Mouse (Mus musculus) hematopoietic multipotent progenitor cell, adult 10-12 weeks (in vitro differentiated cells): ENCODE results near the gene Igll1. TPM values are rescaled to one million over a fixed set of nuclear protein-coding genes. Genes with fewer than 3 reads are reported as not detected.

ENCODE experiments used
- polyA plus RNA-seq: library from polyadenylated mRNA; stranded (reverse); fragments of >175 nt; gene quantifications from 2 replicates; pipeline ENCODE4 v1.2.3, GENCODE M21; 2012; ENCODE audit warnings: low replicate concordance

Igll1 gene
- 0.16 and 0.45 TPM in 2 replicates for polyA plus RNA-seq

GRCm38 (mm10) chr16:16863978-16864377 lies at the start of gene Igll1:
TSS of gene Igll1 (minus strand) at chr16:16863985.

GRCm38 (mm10) chr16:16896382-16897055 lies 32.7 kb upstream of the Igll1 start, which contains the start of gene Ppm1f:
TSS of gene Ppm1f (plus strand) at chr16:16896469.

GRCm38 (mm10) chr16:16870617-16871331 lies 7.0 kb upstream of the Igll1 start, which contains the start of the genes Top3b and Vpreb1:
TSS of gene Top3b (plus strand) at chr16:16870736.
TSS of gene Vpreb1 (minus strand) at chr16:16870843.

GRCm38 (mm10) chr16:16828757-16829615 lies 34.8 kb downstream of the Igll1 start, which contains the start of gene Spag6l:
TSS of gene Spag6l (minus strand) at chr16:16829456.

Other genes with a start within 250 kb of the Igll1 start
- gene Olfr19, start 187.6 kb downstream of the Igll1 start, polyA plus RNA-seq, result not detected in 2 replicates
- gene Spag6l, start 34.5 kb downstream of the Igll1 start, polyA plus RNA-seq, result not detected in 2 replicates
- 33.8 and 50.2 TPM in 2 replicates for gene Top3b, start 6.8 kb upstream of the Igll1 start, polyA plus RNA-seq
- gene Vpreb1, start 6.9 kb upstream of the Igll1 start, polyA plus RNA-seq, result 0.48 TPM in 1 of 2 replicates, not detected in the other
- gene Ppm1f, start 32.5 kb upstream of the Igll1 start, polyA plus RNA-seq, result 2.6 and 7.3 TPM in 2 replicates
- 28.5 and 40.4 TPM in 2 replicates for gene Mapk1, start 119.4 kb upstream of the Igll1 start, polyA plus RNA-seq
- gene Ypel1, start 205.7 kb upstream of the Igll1 start, polyA plus RNA-seq, result 0.42 and 0.83 TPM in 2 replicates
- 67.1 and 127 TPM in 2 replicates for gene Ppil2, start 247.3 kb upstream of the Igll1 start, polyA plus RNA-seq